Mouse (Mus musculus): ENCODE data around the gene H3f3a.

Gene H3f3a

GRCm38 (mm10) chr1:180821101-180821500, 7.4 kb upstream of the H3f3a start:
- no peak for DNase-seq

- no peak for DNase-seq
Observed at GRCm38 (mm10) chr1:180818000-180818399, 4.3 kb upstream of the H3f3a start.

GRCm38 (mm10) chr1:180815371-180816024, 1.8 kb upstream of the H3f3a start:
- DNase-seq = no peak

- DNase-seq = peak; percentile 97
Observed at GRCm38 (mm10) chr1:180813409-180813884, 296 bp downstream of the H3f3a start.

- peak; percentile 56 for DNase-seq
Observed at GRCm38 (mm10) chr1:180812463-180813408, 1.0 kb downstream of the H3f3a start.

GRCm38 (mm10) chr1:180811596-180812462, 1.9 kb downstream of the H3f3a start:
- DNase-seq = no peak

GRCm38 (mm10) chr1:180810976-180811375, 2.8 kb downstream of the H3f3a start:
- DNase-seq = no peak

- no peak for DNase-seq
Observed at GRCm38 (mm10) chr1:180808831-180809230, 4.9 kb downstream of the H3f3a start.

- no peak for DNase-seq
Observed at GRCm38 (mm10) chr1:180803881-180804280, 9.9 kb downstream of the H3f3a start.

GRCm38 (mm10) chr1:180801466-180801994, 12.2 kb downstream of the H3f3a start:
- DNase-seq = no peak

- DNase-seq = no peak
Observed at GRCm38 (mm10) chr1:180800814-180801213, 12.9 kb downstream of the H3f3a start.

- DNase-seq = no peak
Observed at GRCm38 (mm10) chr1:180800022-180800421, 13.7 kb downstream of the H3f3a start.

GRCm38 (mm10) chr1:180799253-180799652, 14.5 kb downstream of the H3f3a start:
- DNase-seq = no peak

- DNase-seq = no peak
Observed at GRCm38 (mm10) chr1:180798660-180799059, 15.1 kb downstream of the H3f3a start.

- no peak for DNase-seq
Observed at GRCm38 (mm10) chr1:180794170-180794569, 19.6 kb downstream of the H3f3a start.

- peak; percentile 42 for DNase-seq
Observed at GRCm38 (mm10) chr1:180793445-180794117, 20.2 kb downstream of the H3f3a start.

- no peak for DNase-seq
Observed at GRCm38 (mm10) chr1:180792814-180793213, 20.9 kb downstream of the H3f3a start.

GRCm38 (mm10) chr1:180791821-180792480, 21.8 kb downstream of the H3f3a start:
- DNase-seq = no peak

- no peak for DNase-seq
Observed at GRCm38 (mm10) chr1:180783580-180783928, 30.2 kb downstream of the H3f3a start.

GRCm38 (mm10) chr1:180782906-180783579, 30.7 kb downstream of the H3f3a start:
- DNase-seq = no peak

- DNase-seq = no peak
Observed at GRCm38 (mm10) chr1:180781250-180781649, 32.5 kb downstream of the H3f3a start.

All from lung, postnatal 14 days (tissue).